8 mouse cellular contexts compared by ENCODE assay signal in the genomic region with DNA sequence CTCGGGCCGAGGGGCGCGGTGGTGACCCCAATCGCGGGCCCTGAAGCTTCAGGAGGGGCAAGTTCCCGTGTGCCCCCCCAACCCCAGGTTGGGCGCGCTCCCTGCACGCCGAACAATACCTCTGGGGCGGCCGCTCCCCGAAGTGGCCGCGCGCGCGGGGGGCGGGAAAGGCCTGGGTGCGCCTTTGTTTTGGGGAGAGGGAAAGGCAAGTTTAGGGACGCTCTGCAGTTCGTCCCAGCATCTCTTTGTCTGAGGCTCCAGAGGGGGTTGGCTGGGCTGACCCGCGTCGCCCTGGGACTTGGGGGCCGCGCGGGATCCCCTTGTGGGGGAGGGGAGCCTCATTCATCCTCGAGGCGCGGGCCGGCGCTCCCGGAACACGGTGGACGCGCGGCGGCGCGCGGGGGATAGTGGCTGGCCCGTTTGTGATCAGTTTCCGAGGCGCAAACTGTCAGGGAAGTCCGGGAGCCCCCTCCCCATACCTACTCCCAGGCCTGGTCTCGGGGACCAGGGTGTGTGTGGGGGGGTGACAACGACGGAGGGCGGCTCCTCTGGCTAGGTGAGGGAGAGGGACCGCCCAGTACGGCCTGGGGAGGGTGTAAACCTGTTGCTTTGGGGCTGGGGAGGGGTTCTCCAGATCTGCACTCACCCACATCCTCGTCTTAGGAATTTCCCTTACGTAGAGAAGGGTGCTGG. TPM values are rescaled to one million over a fixed set of nuclear protein-coding genes. Genes with fewer than 3 reads are reported as not detected.
DNase-seq lines count a peak whose midpoint lies in the region; ATAC-seq and TF ChIP-seq lines count a peak whose summit lies in the region.

No protein-coding gene starts in this region.

- peak; percentile 18 for ATAC-seq in forebrain, embryonic 15.5 days (replicated peaks)
- ATAC-seq in hindbrain, embryonic 11.5 days (ENCODE audit: low FRiP score) = peak; percentile 42

- no peak for TF ChIP-seq CTCF in MEL (IDR thresholded peaks at IDR 0.05 in 2 of 3, conservative IDR thresholded peaks at IDR 0.05 in 1 of 3; ENCODE audit: control insufficient read depth in 1 of 3, insufficient read depth in 1 of 3, low read depth in 2 of 3, low read length in 3 of 3, poor library complexity in 1 of 3, severe bottlenecking in 1 of 3)
- TF ChIP-seq CTCF in left cerebral cortex, adult 2 months (IDR thresholded peaks at IDR 0.05) = no peak

- no peak; a peak in 2 of 4 replicates for TF ChIP-seq POLR2A in MEL (IDR thresholded peaks at IDR 0.05; ENCODE audit: control insufficient read depth in 1 of 2, insufficient read depth in 1 of 2, low read depth in 1 of 2, low read length in 2 of 2, poor library complexity in 1 of 2)

- H3K4me1 ChIP-seq in MEL (ENCODE audit: control insufficient read depth in 1 of 2, insufficient read depth in 2 of 2, low read length in 2 of 2) = no peaks in the 10 kb centered on the region; a peak in 1 of 4 replicates
- H3K4me1 ChIP-seq in forebrain, embryonic 15.5 days = peaks cover 9% of the 10 kb centered on the region; the same call in 1 of the 2 replicates
- H3K4me1 ChIP-seq in hindbrain, embryonic 11.5 days (replicated peaks; ENCODE audit: control insufficient read depth, insufficient read depth, low read length) = no peaks in the 10 kb centered on the region

- 25% methylated on average over 45 of the region's 55 CpGs for WGBS in forebrain, embryonic 15.5 days
- WGBS in hindbrain, embryonic 11.5 days = 12% methylated on average over 26 of the region's 55 CpGs
- WGBS in macrophage (ENCODE audit: missing documents) = 24% methylated on average over 48 of the region's 55 CpGs

- H3K4me2 ChIP-seq in forebrain, embryonic 15.5 days (replicated peaks) = peak overlapping the region; percentile 51
- H3K4me2 ChIP-seq in hindbrain, embryonic 11.5 days (replicated peaks; ENCODE audit: low read depth, low read length) = peak overlapping the region; percentile 49

- intact Hi-C loops in left cerebral cortex, adult 2 months (cut with DNase I) = loop anchor here (2.0 to 10.0 kb wide), 3 partner anchors 57 to 717 kb away; no protein-coding TSS in a partner anchor

- peak; percentile 54 for DNase-seq in MEL (ENCODE audit: low read depth, low spot score)
- peak; percentile 59 for DNase-seq in cerebellum, adult 11-12 months
- peak; percentile 70 for DNase-seq in hindbrain, embryonic 11.5 days (ENCODE audit: low spot score)
- DNase-seq in left cerebral cortex, adult 2 months (ENCODE audit: extremely low spot score in 1 of 2, low spot score in 2 of 2) = peak; percentile 22 to 25
- peak; percentile 48 for DNase-seq in right cerebral cortex, postnatal 25 days
- peak; percentile 48 for DNase-seq in yolk sac, embryonic 10.5 days (ENCODE audit: low spot score)

- no peaks in the 10 kb centered on the region for H3K27me3 ChIP-seq in MEL (ENCODE audit: control insufficient read depth in 1 of 2, insufficient read depth in 2 of 2, low read length in 2 of 2)
- no peaks in the 10 kb centered on the region for H3K27me3 ChIP-seq in forebrain, embryonic 15.5 days
- H3K27me3 ChIP-seq in hindbrain, embryonic 11.5 days (ENCODE audit: control insufficient read depth, insufficient read depth, low read length) = no peaks in the 10 kb centered on the region

- H3K9ac ChIP-seq in MEL (ENCODE audit: control insufficient read depth, low read depth, low read length, poor library complexity, severe bottlenecking) = peak overlapping the region; percentile 95
- H3K9ac ChIP-seq in forebrain, embryonic 15.5 days (replicated peaks) = peak overlapping the region; percentile 64
- H3K9ac ChIP-seq in hindbrain, embryonic 11.5 days (ENCODE audit: low read depth, low read length) = peak overlapping the region; percentile 83

- no peak for TF ChIP-seq EP300 in MEL (IDR thresholded peaks at IDR 0.05; ENCODE audit: low read depth in 1 of 2, low read length in 2 of 2)

- H3K36me3 ChIP-seq in MEL (ENCODE audit: control insufficient read depth in 1 of 2, insufficient read depth in 2 of 2, low read length in 2 of 2) (peaks cover 0 to 12% of the 10 kb centered on the region in 2 experiments; a peak in 2 of 4 replicates), macrophage (ENCODE audit: inconsistent target) (no peaks in the 10 kb centered on the region)
- no peaks in the 10 kb centered on the region for H3K36me3 ChIP-seq in forebrain, embryonic 15.5 days
- no peaks in the 10 kb centered on the region for H3K36me3 ChIP-seq in hindbrain, embryonic 11.5 days (ENCODE audit: control insufficient read depth, insufficient read depth, low read length)

- peak overlapping the region; percentile 83 to 87 for H3K4me3 ChIP-seq in MEL (ENCODE audit: control insufficient read depth in 1 of 2, insufficient read depth in 1 of 2, low read depth in 2 of 2, low read length in 2 of 2)
- peak overlapping the region; percentile 69 for H3K4me3 ChIP-seq in forebrain, embryonic 15.5 days
- H3K4me3 ChIP-seq in hindbrain, embryonic 11.5 days (ENCODE audit: low read depth, low read length) = peak overlapping the region; percentile 62
- peak overlapping the region; percentile 68 for H3K4me3 ChIP-seq in left cerebral cortex, adult 2 months
- H3K4me3 ChIP-seq in macrophage (ENCODE audit: inconsistent target) = peak overlapping the region; percentile 58

- H3K79me2 ChIP-seq in MEL (ENCODE audit: control insufficient read depth, insufficient read depth, low read length, poor library complexity) = peaks cover 53% of the 10 kb centered on the region
- H3K79me2 ChIP-seq in macrophage (ENCODE audit: inconsistent target) = peaks cover 49% of the 10 kb centered on the region

- H3K9me3 ChIP-seq in MEL (replicated peaks; ENCODE audit: insufficient read depth, low read length) = no peaks in the 10 kb centered on the region
- H3K9me3 ChIP-seq in forebrain, embryonic 15.5 days = no peaks in the 10 kb centered on the region
- no peaks in the 10 kb centered on the region for H3K9me3 ChIP-seq in hindbrain, embryonic 11.5 days (ENCODE audit: control insufficient read depth, low read length)

- TF ChIP-seq RAD21 in MEL (IDR thresholded peaks at IDR 0.05; ENCODE audit: low read depth, low read length) = no peak

- H3K27ac ChIP-seq in MEL (ENCODE audit: control insufficient read depth, low read depth, low read length) = peak overlapping the region; percentile 83
- H3K27ac ChIP-seq in forebrain, embryonic 15.5 days (replicated peaks) = peak overlapping the region; percentile 95
- peak overlapping the region; percentile 92 for H3K27ac ChIP-seq in hindbrain, embryonic 11.5 days (ENCODE audit: low read depth, low read length)
- peak overlapping the region; percentile 92 for H3K27ac ChIP-seq in left cerebral cortex, adult 2 months
- peak overlapping the region; percentile 47 for H3K27ac ChIP-seq in macrophage

TF ChIP-seq in MEL, 35 proteins besides CTCF, POLR2A, EP300 and RAD21:
- TF ChIP-seq MAZ (IDR thresholded peaks at IDR 0.05; ENCODE audit: low read depth, low read length) (0 out of 2 replicates have a peak, but pooled peaks have one; percentile 33), MAFK (IDR thresholded peaks at IDR 0.05; ENCODE audit: borderline replicate concordance, low read depth, low read length) (no peak)
TF ChIP-seq in MEL: peak in this region for 1.

RNA-seq across cellular contexts. Expression of a gene that starts 0.6 kb away (rescaled TPM):
- 17.1 and 23.0 TPM in 2 replicates for total RNA-seq in MEL (2012; rRNA removed)
- polyA plus RNA-seq in MEL (2012; ENCODE audit: insufficient read depth in 1 of 2, insufficient read length in 2 of 2, low read depth in 1 of 2, low replicate concordance in 2 of 2, missing spikeins in 1 of 2) (10 to 100 TPM; 27.6 to 42.5 TPM), macrophage (2018) (24.4 to 35.9 TPM (median 33.6 TPM) in 3 replicates)
- 54.0 and 56.0 TPM in 2 replicates for polyA plus RNA-seq in forebrain, embryonic 15.5 days (2015; fragmentation: Nextera tagmentation; extraction: Ambion mirVana)
- 73.0 and 74.3 TPM in 2 replicates for polyA plus RNA-seq in hindbrain, embryonic 11.5 days (2014; fragmentation: Nextera tagmentation; extraction: Ambion mirVana)
- 10 to 100 TPM; 49.6 TPM for total RNA-seq in left cerebral cortex, adult 2 months (2021)
- total RNA-seq in macrophage (2018; cell fraction: chromatin; rRNA removed) = 10 to 100 TPM; 28.6 to 77.8 (median 38.7) TPM
- total RNA-seq in macrophage (2018; cell fraction: cytosol; rRNA removed) = 10 to 100 TPM; 33.8 to 46.5 (median 40.8) TPM
- total RNA-seq in macrophage (2018; cell fraction: nucleus; rRNA removed) = 10 to 100 TPM; 24.6 to 90.0 (median 39.5) TPM

Comparison
In these comparisons a context has a peak if more than half of its experiments do, and no peak if none do; other contexts are left out.
1. Peak in every context shown above with its lines: DNase-seq, ATAC-seq, H3K4me3 ChIP-seq and H3K27ac ChIP-seq.